Mouse (Mus musculus) heart, adult 2 months (tissue): Measurements from ENCODE around the gene Tjp1.

Source experiments
- CTCF ChIP-seq: fragments of 200-600 bp; IDR thresholded peaks from 2 replicates; pipeline ENCODE4 v1.8.1; 2022; ENCODE audit warnings: antibody characterized with exemption, mild to moderate bottlenecking, moderate library complexity
- EP300 ChIP-seq: fragments of 200-500 bp; IDR thresholded peaks from 2 replicates; pipeline ENCODE4 v1.6.1; 2011; ENCODE audit warnings: low read depth, low read length, control low read depth; ENCODE audit not compliant: insufficient read depth
- POLR2A ChIP-seq: fragments of 200-500 bp; IDR thresholded peaks from 2 replicates; pipeline ENCODE4 v1.6.1; 2011; ENCODE audit warnings: mild to moderate bottlenecking, low read depth, low read length, control low read depth; ENCODE audit not compliant: insufficient read depth

DNA sequence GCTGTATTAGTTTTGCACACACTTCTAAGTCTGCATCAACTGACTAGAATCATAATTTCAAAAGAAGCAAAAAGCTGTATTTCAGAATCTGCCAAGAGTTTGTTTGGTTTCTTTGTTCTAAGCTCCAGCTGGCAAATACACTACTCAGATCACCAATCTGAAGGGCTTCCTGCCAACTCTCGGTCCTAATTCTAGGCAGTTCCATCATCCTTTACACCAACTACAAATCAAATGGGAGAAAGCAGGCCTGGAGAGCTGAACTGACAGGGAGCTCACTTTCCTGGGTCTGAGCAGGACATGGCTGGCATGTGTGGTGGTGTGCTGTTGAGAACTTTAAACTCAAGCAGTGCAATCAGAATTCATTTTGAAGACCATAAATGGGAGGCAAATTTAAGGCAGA lies 170.0 kb downstream of the Tjp1 start:
- no peak for TF ChIP-seq CTCF
- no peak for TF ChIP-seq POLR2A
- no peak for TF ChIP-seq EP300
